Mouse (Mus musculus): ENCODE results near the gene Xcl1. TPM values are rescaled to one million over a fixed set of nuclear protein-coding genes. Genes with fewer than 3 reads are reported as not detected.
A peak's percentile ranks its signal among the peaks of the same experiment; 100 is the strongest.

Xcl1 gene
- polyA plus RNA-seq, 1 experiment from 2014 or later: not detected

- Histone ChIP-seq H3K36me3 (replicated peaks; ENCODE audit: control insufficient read depth, insufficient read depth) (no peaks in the 10 kb centered on the region), H3K9ac (0 out of 2 replicates have a peak overlapping the region, but pooled peaks have one; percentile 20), H3K27ac (peak overlapping the region; percentile 87), H3K4me1 (replicated peaks; ENCODE audit: control insufficient read depth, insufficient read depth, low read length) (peaks cover 20% of the 10 kb centered on the region), H3K4me3 (replicated peaks; ENCODE audit: low read length) (no peak overlapping the region), H3K27me3 (ENCODE audit: control insufficient read depth, insufficient read depth, low read length) (no peaks in the 10 kb centered on the region), H3K9me3 (ENCODE audit: control insufficient read depth, low read length) (no peaks in the 10 kb centered on the region), H3K4me2 (replicated peaks) (no peak overlapping the region)
- DNase-seq (ENCODE audit: low spot score) (no peak), ATAC-seq (ENCODE audit: low FRiP score) (no peak)
- WGBS: 45% methylated on average over 16 of the region's 16 CpGs
Observed at GRCm38 (mm10) chr1:164896211-164897145, 38.8 kb downstream of the Xcl1 start.

GRCm38 (mm10) chr1:164895806-164896205 is 39.5 kb downstream of the Xcl1 start:
- H3K27me3 ChIP-seq (ENCODE audit: control insufficient read depth, insufficient read depth, low read length): no peaks in the 10 kb centered on the region
- H3K4me3 ChIP-seq (replicated peaks; ENCODE audit: low read length): no peak overlapping the region
- no peaks in the 10 kb centered on the region for H3K36me3 ChIP-seq (replicated peaks; ENCODE audit: control insufficient read depth, insufficient read depth)
- no peak overlapping the region for H3K4me2 ChIP-seq (replicated peaks)
- H3K4me1 ChIP-seq (replicated peaks; ENCODE audit: control insufficient read depth, insufficient read depth, low read length): peaks cover 20% of the 10 kb centered on the region
- no peaks in the 10 kb centered on the region for H3K9me3 ChIP-seq (ENCODE audit: control insufficient read depth, low read length)
- WGBS: 67% methylated on average over 2 of the region's 2 CpGs
- H3K27ac ChIP-seq: no peak overlapping the region
- ATAC-seq (ENCODE audit: low FRiP score) (no peak), DNase-seq (ENCODE audit: low spot score) (no peak)
- no peak overlapping the region for H3K9ac ChIP-seq

GRCm38 (mm10) chr1:164890366-164890765 is 45.0 kb downstream of the Xcl1 start:
- H3K4me1 ChIP-seq (replicated peaks; ENCODE audit: control insufficient read depth, insufficient read depth, low read length): no peaks in the 10 kb centered on the region
- no peak for ATAC-seq (ENCODE audit: low FRiP score)
- no peak overlapping the region for H3K4me3 ChIP-seq (replicated peaks; ENCODE audit: low read length)
- no peak overlapping the region for H3K4me2 ChIP-seq (replicated peaks)
- no peak for DNase-seq (ENCODE audit: low spot score)
- H3K9ac ChIP-seq: no peak overlapping the region
- WGBS: 74% methylated on average over 4 of the region's 4 CpGs
- H3K27me3 ChIP-seq (ENCODE audit: control insufficient read depth, insufficient read depth, low read length): no peaks in the 10 kb centered on the region
- H3K36me3 ChIP-seq (replicated peaks; ENCODE audit: control insufficient read depth, insufficient read depth): no peaks in the 10 kb centered on the region
- no peak overlapping the region for H3K27ac ChIP-seq
- no peaks in the 10 kb centered on the region for H3K9me3 ChIP-seq (ENCODE audit: control insufficient read depth, low read length)

- Histone ChIP-seq H3K9me3 (ENCODE audit: control insufficient read depth, low read length) (no peaks in the 10 kb centered on the region), H3K9ac (no peak overlapping the region), H3K36me3 (replicated peaks; ENCODE audit: control insufficient read depth, insufficient read depth) (no peaks in the 10 kb centered on the region), H3K4me3 (replicated peaks; ENCODE audit: low read length) (no peak overlapping the region), H3K4me1 (replicated peaks; ENCODE audit: control insufficient read depth, insufficient read depth, low read length) (no peaks in the 10 kb centered on the region), H3K27ac (no peak overlapping the region), H3K27me3 (ENCODE audit: control insufficient read depth, insufficient read depth, low read length) (no peaks in the 10 kb centered on the region), H3K4me2 (replicated peaks) (no peak overlapping the region)
- ATAC-seq (ENCODE audit: low FRiP score): no peak
- DNase-seq (ENCODE audit: low spot score): no peak
- 84% methylated on average over 6 of the region's 6 CpGs for WGBS
Observed at GRCm38 (mm10) chr1:164888563-164888962, 46.8 kb downstream of the Xcl1 start.

GRCm38 (mm10) chr1:164887775-164888174 is 47.6 kb downstream of the Xcl1 start:
- H3K27ac ChIP-seq: no peak overlapping the region
- H3K4me1 ChIP-seq (replicated peaks; ENCODE audit: control insufficient read depth, insufficient read depth, low read length): no peaks in the 10 kb centered on the region
- H3K9ac ChIP-seq: no peak overlapping the region
- no peak for DNase-seq (ENCODE audit: low spot score)
- H3K36me3 ChIP-seq (replicated peaks; ENCODE audit: control insufficient read depth, insufficient read depth): no peaks in the 10 kb centered on the region
- no peak overlapping the region for H3K4me2 ChIP-seq (replicated peaks)
- no peaks in the 10 kb centered on the region for H3K9me3 ChIP-seq (ENCODE audit: control insufficient read depth, low read length)
- no peak overlapping the region for H3K4me3 ChIP-seq (replicated peaks; ENCODE audit: low read length)
- ATAC-seq (ENCODE audit: low FRiP score): no peak
- WGBS: 78% methylated on average over 2 of the region's 2 CpGs
- H3K27me3 ChIP-seq (ENCODE audit: control insufficient read depth, insufficient read depth, low read length): no peaks in the 10 kb centered on the region

GRCm38 (mm10) chr1:164881891-164882290 is 53.4 kb downstream of the Xcl1 start:
- Histone ChIP-seq H3K4me1 (replicated peaks; ENCODE audit: control insufficient read depth, insufficient read depth, low read length) (no peaks in the 10 kb centered on the region), H3K9ac (no peak overlapping the region), H3K4me3 (replicated peaks; ENCODE audit: low read length) (no peak overlapping the region), H3K4me2 (replicated peaks) (no peak overlapping the region), H3K9me3 (ENCODE audit: control insufficient read depth, low read length) (no peaks in the 10 kb centered on the region), H3K27ac (no peak overlapping the region), H3K36me3 (replicated peaks; ENCODE audit: control insufficient read depth, insufficient read depth) (no peaks in the 10 kb centered on the region), H3K27me3 (ENCODE audit: control insufficient read depth, insufficient read depth, low read length) (no peaks in the 10 kb centered on the region)
- ATAC-seq (ENCODE audit: low FRiP score) (no peak), DNase-seq (ENCODE audit: low spot score) (no peak)
- 83% methylated on average over 3 of the region's 3 CpGs for WGBS

Other genes starting within 250 kb of the Xcl1 start
- 0.55 and 0.70 TPM in 2 replicates for gene Dpt, start 138.9 kb downstream of the Xcl1 start, polyA plus RNA-seq (2014; fragmentation: Nextera tagmentation; extraction: Ambion mirVana)
- gene Tbx19, start 225.2 kb upstream of the Xcl1 start, polyA plus RNA-seq (2014; fragmentation: Nextera tagmentation; extraction: Ambion mirVana): not detected in 2 replicates

Measured in hindbrain, embryonic 14.5 days (tissue).